Mouse (Mus musculus) C3H10T1/2 (cell line): ENCODE measurements around the gene Sema3d. TPM values are rescaled to one million over a fixed set of nuclear protein-coding genes. Genes with fewer than 3 reads are reported as not detected.

ENCODE experiments used
- polyA plus RNA-seq, 2 experiments: library from polyadenylated mRNA; unstranded; fragments of >200 nt; fragmentation: generic; extraction: Trizol; gene quantifications; one replicate each; pipeline ENCODE4 v1.2.1; 2012; ENCODE audit warnings: missing spikeins in 2 of 2

Gene Sema3d
- under 1 TPM in 1 of 2 experiments, not detected in 1; 0.02 TPM for polyA plus RNA-seq

GRCm38 (mm10) chr5:12383133-12383959 lies at the start of gene Sema3d:
Gene Sema3d (plus strand): TSS chr5:12383385.

